ENCODE assay signal across 1 mouse cellular context in genomic region chr3:87755964-87756363, GRCm38 (mm10).
TF ChIP-seq lines count a peak whose summit lies in the region.

No protein-coding gene starts in this region.

TF ChIP-seq in CH12.LX, 34 proteins besides CTCF, POLR2A, EP300 and RAD21 (continued from another document):
- TF ChIP-seq BHLHE40 (IDR thresholded peaks at IDR 0.05; ENCODE audit: low read depth, low read length) = peak; percentile 2; the same call in 1 of the 2 replicates
- peak; percentile 86 for TF ChIP-seq SMC3 (IDR thresholded peaks at IDR 0.05; ENCODE audit: low read depth, low read length)
- no peak for TF ChIP-seq PAX5 (IDR thresholded peaks at IDR 0.05; ENCODE audit: low read length)
- peak; percentile 23; the same call in 1 of the 2 replicates for TF ChIP-seq NRF1 (IDR thresholded peaks at IDR 0.05; ENCODE audit: low read depth, low read length)
- no peak for TF ChIP-seq JUND (conservative IDR thresholded peaks at IDR 0.05; ENCODE audit: low read depth, low read length)
- TF ChIP-seq HCFC1 (IDR thresholded peaks at IDR 0.05; ENCODE audit: low read depth, low read length) = no peak
- TF ChIP-seq GABPA (IDR thresholded peaks at IDR 0.05; ENCODE audit: insufficient replicate concordance, low read depth, low read length) = no peak
- TF ChIP-seq ZC3H11A (IDR thresholded peaks at IDR 0.05; ENCODE audit: low read depth, low read length) = 0 out of 2 replicates have a peak, but pooled peaks have one; percentile 21
